Mouse (Mus musculus) CH12.LX (cell line): ENCODE results near the gene Ehmt1. TPM values are rescaled to one million over a fixed set of nuclear protein-coding genes. Genes with fewer than 3 reads are reported as not detected.
A peak's percentile ranks its signal among the peaks of the same experiment; 100 is the strongest.

ENCODE experiments used
- DNase-seq: peaks from one replicate; pipeline ENCODE4 v3.0.0-alpha.2; 2013; ENCODE audit errors: extremely low read depth
- H3K27ac ChIP-seq: 2 replicates; pipeline ENCODE4 v1.5.1; 2012; ENCODE audit warnings: low read depth, mild to moderate bottlenecking, control low read depth, moderate library complexity; ENCODE audit not compliant: insufficient read depth
- H3K27me3 ChIP-seq: replicated peaks from 2 replicates; pipeline ENCODE3; 2012; ENCODE audit warnings: inconsistent platforms
- H3K36me3 ChIP-seq, 2 experiments: replicated peaks in 1 of 2; 2 replicates each; pipeline versions ENCODE3 to v1.6.1; 2012; ENCODE audit warnings: inconsistent platforms in 1 of 2, low read length in 1 of 2, mild to moderate bottlenecking in 1 of 2, mixed read lengths in 1 of 2, moderate library complexity in 1 of 2; ENCODE audit not compliant: control insufficient read depth in 1 of 2, insufficient read depth in 1 of 2
- H3K4me1 ChIP-seq, 2 experiments: 2 replicates each; pipeline ENCODE4 v1.6.1; 2012; ENCODE audit warnings: inconsistent platforms in 1 of 2, moderate library complexity in 1 of 2; ENCODE audit not compliant: insufficient read depth in 2 of 2, control insufficient read depth in 1 of 2
- H3K4me2 ChIP-seq: 2 replicates; pipeline ENCODE4 v1.6.1; 2012; ENCODE audit warnings: low read depth, mild to moderate bottlenecking, control low read depth; ENCODE audit not compliant: poor library complexity, insufficient read depth, severe bottlenecking
- H3K4me3 ChIP-seq, 3 experiments: fragments of 150-350 bp in 1 of 3; sonication (generic) in 1 of 3; replicated peaks in 1 of 3; 2 replicates each; pipeline versions ENCODE3 to v1.5.1; 2011 to 2012; ENCODE audit warnings: low read depth in 2 of 3, low read length in 2 of 3, mild to moderate bottlenecking in 2 of 3, moderate library complexity in 2 of 3, control low read depth in 1 of 3, improper control_type of control experiment in 1 of 3, inconsistent platforms in 1 of 3, mixed read lengths in 1 of 3; ENCODE audit not compliant: poor library complexity in 1 of 3
- H3K79me2 ChIP-seq: replicated peaks from 2 replicates; pipeline ENCODE4 v1.6.1; 2012; ENCODE audit warnings: mild to moderate bottlenecking, moderate library complexity; ENCODE audit not compliant: control insufficient read depth, poor library complexity, insufficient read depth, severe bottlenecking; ENCODE audit errors: extremely low read depth
- H3K9ac ChIP-seq: 2 replicates; pipeline ENCODE4 v1.6.1; 2012; ENCODE audit warnings: low read depth, mild to moderate bottlenecking, control low read depth, moderate library complexity; ENCODE audit not compliant: insufficient read depth
- H3K9me3 ChIP-seq: replicated peaks from 2 replicates; pipeline ENCODE3; 2012; ENCODE audit warnings: low read length, inconsistent platforms, mixed read lengths
- BHLHE40 ChIP-seq: IDR thresholded peaks from 2 replicates; pipeline ENCODE4 v1.6.1; 2011; ENCODE audit warnings: mild to moderate bottlenecking, low read depth, low read length, improper control_type of control experiment
- CTCF ChIP-seq, 2 experiments: IDR thresholded peaks in 1 of 2; conservative IDR thresholded peaks in 1 of 2; 2 replicates each; pipeline ENCODE4 v1.5.1; 2011 to 2012; ENCODE audit warnings: low read depth in 2 of 2, low read length in 2 of 2, improper control_type of control experiment in 1 of 2, inconsistent platforms in 1 of 2, mild to moderate bottlenecking in 1 of 2, moderate library complexity in 1 of 2
- E2F4 ChIP-seq: IDR thresholded peaks from 2 replicates; pipeline ENCODE4 v1.6.1; 2011; ENCODE audit warnings: low read depth, low read length, improper control_type of control experiment; ENCODE audit not compliant: insufficient replicate concordance
- GABPA ChIP-seq: IDR thresholded peaks from 2 replicates; pipeline ENCODE4 v1.6.1; 2012; ENCODE audit warnings: low read depth, low read length, improper control_type of control experiment, inconsistent platforms; ENCODE audit not compliant: insufficient replicate concordance
- IRF4 ChIP-seq: IDR thresholded peaks from 2 replicates; pipeline ENCODE4 v1.6.1; 2014; ENCODE audit warnings: low read depth, mild to moderate bottlenecking, inconsistent platforms, low read length, improper control_type of control experiment
- KAT2A ChIP-seq: IDR thresholded peaks from 2 replicates; pipeline ENCODE4 v1.6.1; 2012; ENCODE audit warnings: low read length, improper control_type of control experiment, inconsistent platforms; ENCODE audit not compliant: insufficient replicate concordance
- MAX ChIP-seq: IDR thresholded peaks from 2 replicates; pipeline ENCODE4 v1.6.1; 2011; ENCODE audit warnings: low read length, improper control_type of control experiment
- MYC ChIP-seq: IDR thresholded peaks from 2 replicates; pipeline ENCODE4 v1.6.1; 2011; ENCODE audit warnings: low read depth, mild to moderate bottlenecking, improper control_type of control experiment, low read length
- NELFE ChIP-seq: IDR thresholded peaks from 2 replicates; pipeline ENCODE4 v1.6.1; 2011; ENCODE audit warnings: low read depth, low read length, improper control_type of control experiment
- NRF1 ChIP-seq: IDR thresholded peaks from 2 replicates; pipeline ENCODE4 v1.6.1; 2014; ENCODE audit warnings: low read depth, mild to moderate bottlenecking, inconsistent platforms, low read length, improper control_type of control experiment, moderate library complexity
- POLR2A ChIP-seq: IDR thresholded peaks from 2 replicates; pipeline ENCODE4 v1.6.1; 2011; ENCODE audit warnings: low read depth, mild to moderate bottlenecking, improper control_type of control experiment, low read length
- POLR2AphosphoS2 ChIP-seq: IDR thresholded peaks from 2 replicates; pipeline ENCODE4 v1.6.1; 2011; ENCODE audit warnings: low read depth, low read length, improper control_type of control experiment
- RAD21 ChIP-seq: IDR thresholded peaks from 2 replicates; pipeline ENCODE4 v1.6.1; 2011; ENCODE audit warnings: low read depth, mild to moderate bottlenecking, low read length, improper control_type of control experiment, moderate library complexity
- RCOR1 ChIP-seq: conservative IDR thresholded peaks from 2 replicates; pipeline ENCODE4 v1.6.1; 2012; ENCODE audit warnings: low read depth, mild to moderate bottlenecking, inconsistent platforms, low read length, improper control_type of control experiment
- SIN3A ChIP-seq: IDR thresholded peaks from 2 replicates; pipeline ENCODE4 v1.6.1; 2012; ENCODE audit warnings: low read length, improper control_type of control experiment, inconsistent platforms
- SMC3 ChIP-seq: IDR thresholded peaks from 2 replicates; pipeline ENCODE4 v1.6.1; 2011; ENCODE audit warnings: low read depth, low read length, improper control_type of control experiment
- UBTF ChIP-seq: IDR thresholded peaks from 2 replicates; pipeline ENCODE4 v1.6.1; 2012; ENCODE audit warnings: low read depth, mild to moderate bottlenecking, inconsistent platforms, low read length, improper control_type of control experiment, moderate library complexity
- ZKSCAN1 ChIP-seq: IDR thresholded peaks from 2 replicates; pipeline ENCODE4 v1.6.1; 2012; ENCODE audit warnings: low read depth, inconsistent platforms, low read length, improper control_type of control experiment, borderline replicate concordance
- dilution Hi-C: fragments of 300-500 bp; cut with MboI; formaldehyde crosslinking; loops from 2 replicates; pipeline ENCODE4 v1.14.3; 2020; ENCODE audit warnings: low sequenced_read_pairs; ENCODE audit not compliant: extremely low pct_unique_long_range_greater_than_20kb, extremely low pct_ligation_motif_present
- in situ Hi-C: fragments of 300-500 bp; cut with MboI; formaldehyde crosslinking; loops from 3 replicates; pipeline ENCODE4 v1.14.3; 2019; ENCODE audit warnings: low sequenced_read_pairs, low pct_ligation_motif_present, low pct_unique_long_range_greater_than_20kb, mixed read lengths
- polyA plus RNA-seq: library from polyadenylated mRNA; unstranded; fragments of >175 nt; gene quantifications from 2 replicates; pipeline ENCODE4 v1.2.1, GENCODE M21; 2012; ENCODE audit warnings: low read depth; ENCODE audit not compliant: insufficient read length
- total RNA-seq, 2 experiments: library from RNA; depleted of rRNA; stranded (reverse); fragments of 300-350 nt in 1 of 2; fragments of >200 nt in 1 of 2; gene quantifications; 2 replicates each; pipeline ENCODE4 v1.2.3; 2012 to 2014

Ehmt1 gene
- total and polyA plus RNA-seq, 3 experiments, result 25.5 to 30.7 (median 27.2) TPM

DNA sequence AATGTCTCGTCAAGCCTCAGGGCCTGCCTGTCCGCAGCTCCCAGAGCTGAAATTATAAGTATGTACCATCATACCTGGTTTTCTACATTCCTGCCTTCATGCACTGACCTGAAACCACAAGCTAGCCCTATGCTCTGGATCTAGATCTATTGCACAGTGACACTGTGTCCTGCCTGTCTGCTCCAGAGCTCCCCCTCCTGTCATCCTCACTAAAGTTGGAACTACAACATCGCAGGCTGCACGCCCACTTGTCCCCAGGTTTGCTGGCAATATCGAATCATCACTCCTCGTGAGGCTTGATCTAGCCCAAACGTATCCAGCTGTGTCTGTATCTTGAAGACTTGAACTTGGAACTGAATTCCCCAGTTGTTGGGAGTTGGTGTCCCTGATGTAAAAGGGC lies 144.6 kb downstream of the Ehmt1 start:
- TF ChIP-seq E2F4, result no peak
- peak; percentile 51 for TF ChIP-seq SMC3
- TF ChIP-seq RAD21, result peak; percentile 37
- TF ChIP-seq CTCF (conservative IDR thresholded peaks at IDR 0.05 in 1 of 2, IDR thresholded peaks at IDR 0.05 in 1 of 2; ENCODE audit: low read depth in 2 of 2, low read length in 2 of 2), result peak in 1 of 2 experiments; percentile 51; a peak in 2 of 4 replicates
- TF ChIP-seq, all 38 proteins: peak for 3
- Histone ChIP-seq H3K9me3 (no peaks in the 10 kb centered on the region), H3K36me3 (no peaks in the 10 kb centered on the region), H3K27me3 (no peaks in the 10 kb centered on the region), H3K4me2 (no peak overlapping the region), H3K4me3 (no peak overlapping the region), H3K27ac (no peak overlapping the region), H3K4me1 (peaks cover 12 to 15% of the 10 kb centered on the region in 2 experiments), H3K9ac (no peak overlapping the region), H3K79me2 (no peaks in the 10 kb centered on the region)
- in situ Hi-C loops (loop anchor here (25.0 kb wide), 1 partner anchor 363 kb away; no protein-coding TSS in a partner anchor), dilution Hi-C loops (no loop called here)
- DNase-seq, result peak; percentile 21

DNA sequence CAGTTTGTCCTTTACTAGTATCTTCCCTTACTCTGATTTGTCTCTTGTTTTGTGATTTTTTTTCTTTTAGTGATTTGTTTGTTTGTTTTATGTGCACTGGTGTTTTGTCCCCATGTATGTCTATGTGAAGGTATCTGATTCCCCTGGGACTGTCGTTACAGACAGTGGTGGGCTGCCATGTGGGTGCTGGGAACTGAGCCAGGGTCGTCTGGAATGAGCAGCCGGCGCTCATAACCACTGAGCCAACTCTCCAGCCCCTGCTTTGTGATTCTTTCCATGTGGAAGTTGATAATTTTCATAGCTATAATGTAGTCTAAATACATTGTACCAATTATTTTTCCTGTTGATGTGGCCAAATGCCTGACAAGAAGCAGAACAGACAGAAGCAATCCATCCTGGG lies 148.6 kb downstream of the Ehmt1 start:
- H3K79me2 ChIP-seq, result no peaks in the 10 kb centered on the region
- no peaks in the 10 kb centered on the region for H3K27me3 ChIP-seq
- dilution Hi-C loops (no loop called here), in situ Hi-C loops (loop anchor here (25.0 kb wide), 1 partner anchor 359 kb away; no protein-coding TSS in a partner anchor)
- DNase-seq, result no peak
- no peaks in the 10 kb centered on the region for H3K36me3 ChIP-seq
- peaks cover 1 to 4% of the 10 kb centered on the region in 2 experiments; a peak in 3 of 4 replicates for H3K4me1 ChIP-seq
- no peak overlapping the region for H3K9ac ChIP-seq
- H3K27ac ChIP-seq, result no peak overlapping the region
- H3K4me3 ChIP-seq, result no peak overlapping the region
- TF ChIP-seq E2F4 (no peak), MYC (no peak), UBTF (no peak), NELFE (no peak), POLR2A (no peak), POLR2AphosphoS2 (no peak), BHLHE40 (no peak), ZKSCAN1 (no peak), IRF4 (no peak), GABPA (no peak), RCOR1 (no peak), MAX (no peak), SMC3 (no peak), NRF1 (no peak), SIN3A (no peak), KAT2A (no peak)
- no peak overlapping the region for H3K4me2 ChIP-seq
- H3K9me3 ChIP-seq, result no peaks in the 10 kb centered on the region
